Mouse (Mus musculus): ENCODE data around the gene Gm3543.
"Not testable (repeated sequence)": the region's sequence is repeated elsewhere in the genome, so short reads cannot be mapped to it uniquely, and the experiment has no call there.

Gene Gm3543

DNA sequence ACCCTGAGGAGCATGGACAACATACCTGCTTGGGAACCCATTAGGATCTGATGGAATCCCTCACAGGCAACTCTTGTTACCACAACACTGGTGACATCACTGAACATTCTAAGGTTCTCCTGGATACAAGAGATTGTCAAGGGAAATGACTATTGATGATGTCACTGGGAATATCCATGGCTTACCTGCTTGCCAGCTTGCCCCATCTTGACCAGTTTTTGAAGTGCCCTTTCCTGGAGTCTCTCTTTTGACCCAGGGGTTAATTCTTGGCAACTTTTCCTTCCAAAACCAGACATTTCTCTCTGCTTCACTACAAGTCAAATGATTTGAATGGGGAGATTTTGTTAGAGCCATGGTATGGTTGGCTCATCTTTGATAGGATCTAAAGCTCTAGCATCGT is at the start of gene Gm3543:
Gene Gm3543, minus strand, starts transcription at position 101 of the 400 bp plus-strand sequence.
- DNase-seq: not testable (repeated sequence)

DNA sequence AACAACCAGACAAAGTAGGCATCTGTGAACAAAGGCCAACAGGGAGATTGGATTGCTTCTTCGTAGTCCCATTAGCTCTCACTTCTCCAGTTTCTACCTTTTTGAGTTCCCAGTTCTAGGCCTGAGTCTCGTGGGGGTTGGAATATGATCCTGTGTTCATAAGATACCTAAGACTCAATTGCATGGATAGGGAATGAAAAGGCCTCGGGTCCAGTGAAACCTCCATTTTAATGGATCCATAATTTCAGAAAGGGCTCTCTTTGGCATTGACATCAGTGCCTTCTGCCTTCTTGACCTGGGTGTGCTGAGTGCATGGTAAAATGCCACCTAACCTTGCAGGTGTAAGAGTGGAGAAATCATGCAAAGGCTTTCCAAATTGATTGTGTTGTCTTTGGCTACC is 14.5 kb downstream of the Gm3543 start:
- not testable (repeated sequence) for DNase-seq

DNA sequence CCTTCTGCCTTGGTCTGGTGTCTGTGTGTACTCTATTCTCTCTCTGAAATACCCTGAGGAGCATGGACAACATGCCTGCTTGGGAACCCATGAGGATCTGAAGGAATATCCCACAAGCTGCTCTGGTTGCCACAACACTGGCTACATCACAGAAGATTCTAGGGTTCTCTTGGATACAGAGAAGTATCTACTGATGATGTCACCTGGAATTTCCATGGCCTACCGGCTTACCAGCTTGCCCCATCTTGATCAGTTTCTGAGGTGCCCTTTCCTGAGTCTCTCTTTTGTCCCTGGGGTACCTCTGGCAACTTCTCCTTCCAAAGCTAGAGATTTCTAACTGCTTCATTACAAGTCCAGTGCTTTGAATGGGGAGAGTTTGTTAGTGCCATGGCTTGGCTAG is 15.3 kb downstream of the Gm3543 start, which contains the start of gene Gm6401:
Gene Gm6401, minus strand, starts transcription at position 101 of the 400 bp plus-strand sequence.
- not testable (repeated sequence) for DNase-seq

DNA sequence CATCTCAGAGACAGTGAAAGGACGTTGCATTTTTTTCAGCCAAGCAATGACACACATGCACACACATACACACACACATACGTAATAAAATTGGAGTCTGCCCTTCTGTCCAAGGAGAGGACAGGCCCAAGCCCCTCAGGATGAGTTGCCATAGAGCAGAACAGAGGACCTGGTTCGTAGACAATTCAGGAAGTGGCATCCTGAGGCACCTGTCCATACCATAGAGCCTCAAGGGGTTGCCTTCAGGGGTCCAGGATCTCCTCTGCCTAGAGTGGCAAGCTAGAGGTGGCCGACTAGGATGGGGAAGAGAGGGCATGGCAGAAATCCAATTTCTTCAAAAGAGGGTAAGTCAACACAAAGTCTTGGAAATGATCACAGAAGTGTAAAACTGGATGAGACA is 19.0 kb downstream of the Gm3543 start:
- DNase-seq: not testable (repeated sequence)

DNA sequence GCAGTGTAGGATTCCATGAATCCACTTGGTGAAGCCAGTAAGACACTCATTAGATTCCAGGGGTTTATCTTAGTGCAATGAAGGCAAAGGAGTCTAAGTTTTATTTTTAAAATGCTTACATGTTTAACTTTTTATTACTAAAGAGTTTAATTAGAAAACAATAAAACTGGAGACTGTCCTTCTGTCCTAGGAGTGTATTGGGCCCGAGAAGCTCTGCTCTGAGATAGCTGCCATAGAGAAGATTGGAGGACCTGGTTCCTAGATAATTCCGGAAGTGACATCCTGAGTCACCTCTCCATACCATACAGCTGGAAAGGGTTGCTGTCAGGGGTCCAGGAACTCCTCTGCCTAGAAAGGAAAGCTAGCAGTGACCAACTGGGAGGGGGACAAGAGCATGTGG is 39.4 kb downstream of the Gm3543 start, which contains the start of gene 1700024B05Rik:
Gene 1700024B05Rik, plus strand, starts transcription at position 301 of the 400 bp plus-strand sequence.
- not testable (repeated sequence) for DNase-seq

Measured in cerebellum, postnatal 10 days (tissue).